Mouse (Mus musculus): ENCODE results near the gene B4gat1. TPM values are rescaled to one million over a fixed set of nuclear protein-coding genes. Genes with fewer than 3 reads are reported as not detected.

The B4gat1 gene
- 47.3 and 48.9 TPM in 2 replicates for polyA plus RNA-seq (2012; rRNA removed; ENCODE audit: low replicate concordance)

DNA sequence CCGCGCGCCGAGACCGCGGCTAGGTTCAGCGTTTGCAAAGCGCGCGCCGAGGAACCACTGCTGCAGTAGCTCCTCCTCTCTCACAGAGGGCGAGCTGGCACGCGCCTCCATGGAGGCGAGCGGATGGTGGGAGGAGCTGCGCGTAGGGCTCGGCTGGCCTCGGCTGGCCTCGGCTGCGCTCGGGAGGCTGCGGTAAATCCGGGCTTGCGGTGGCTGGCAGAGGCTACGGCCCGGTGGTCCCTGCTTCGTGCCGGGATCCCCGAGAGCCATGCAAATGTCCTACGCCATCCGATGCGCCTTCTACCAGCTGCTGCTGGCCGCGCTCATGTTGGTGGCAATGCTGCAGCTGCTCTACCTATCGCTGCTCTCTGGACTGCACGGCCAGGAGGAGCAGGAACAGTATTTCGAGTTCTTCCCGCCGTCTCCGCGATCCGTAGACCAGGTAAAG is at the start of gene B4gat1, which contains the start of gene AC124502.3:
Gene B4gat1, plus strand, starts transcription at position 118 of the 448 bp plus-strand sequence.
Gene AC124502.3, plus strand, starts transcription at position 183 of the 448 bp plus-strand sequence.

DNA sequence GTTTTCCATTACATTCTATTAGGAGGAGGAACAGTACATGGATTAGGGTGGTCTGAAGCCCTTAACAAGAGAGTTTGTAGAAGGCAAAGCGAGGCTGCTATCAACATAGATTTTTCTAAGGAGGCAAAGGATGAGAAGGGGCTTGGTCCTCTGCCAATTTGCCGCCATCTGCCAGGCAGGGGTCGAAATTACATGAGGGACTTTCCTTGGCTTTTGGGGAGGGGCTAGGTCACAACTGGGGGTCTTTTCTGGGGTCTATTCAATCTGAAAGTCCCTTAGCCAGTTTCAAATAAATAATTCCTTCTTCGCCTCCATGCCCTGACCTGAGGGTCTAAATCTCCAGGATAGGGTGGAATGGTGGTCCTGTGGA is 48.4 kb upstream of the B4gat1 start, which contains the start of gene Npas4:
Gene Npas4, minus strand, starts transcription at position 61 of the 370 bp plus-strand sequence.

DNA sequence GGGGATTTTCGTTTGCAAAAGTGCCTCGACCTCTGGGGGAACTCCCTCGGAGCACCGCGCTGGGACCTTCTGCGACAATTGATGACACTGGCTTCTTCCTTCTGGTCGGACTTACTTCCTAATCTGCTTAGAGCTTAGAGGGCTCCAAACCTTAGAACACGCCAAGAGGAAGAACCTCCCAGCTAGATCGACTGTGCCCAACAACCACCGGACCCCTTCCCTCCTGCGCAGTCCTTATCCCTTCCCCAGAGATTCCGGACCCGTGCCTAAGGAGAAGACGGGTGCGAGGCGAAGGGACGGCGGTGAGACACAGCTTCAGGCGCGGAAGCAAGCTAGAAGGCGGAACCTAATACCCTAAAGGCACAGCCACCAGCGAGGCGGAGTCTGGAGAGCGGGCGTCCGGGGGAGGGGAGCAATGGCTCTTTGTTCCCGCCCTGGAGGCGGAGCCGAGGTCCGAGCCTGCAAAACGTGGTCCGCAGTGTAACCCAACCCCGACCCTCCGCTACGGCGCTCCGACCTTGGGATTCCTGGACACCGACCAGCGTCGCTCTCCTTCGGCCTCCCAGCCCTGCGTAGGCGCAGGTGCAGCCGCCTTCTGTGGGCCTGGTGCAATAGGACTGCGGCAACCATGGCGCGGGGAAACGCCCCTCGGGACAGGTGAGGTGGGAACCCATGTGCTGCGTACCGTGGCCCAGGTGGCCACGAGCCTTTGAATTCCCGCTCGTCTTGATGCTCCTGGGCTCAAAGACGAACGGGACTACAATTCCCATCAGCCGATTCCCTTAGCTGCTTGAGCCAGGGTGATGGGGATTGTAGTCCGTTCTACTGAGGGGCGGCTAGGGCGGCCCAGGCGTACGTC is 14.8 kb upstream of the B4gat1 start, which contains the start of gene Slc29a2:
Gene Slc29a2, plus strand, starts transcription at position 240 of the 859 bp plus-strand sequence.

DNA sequence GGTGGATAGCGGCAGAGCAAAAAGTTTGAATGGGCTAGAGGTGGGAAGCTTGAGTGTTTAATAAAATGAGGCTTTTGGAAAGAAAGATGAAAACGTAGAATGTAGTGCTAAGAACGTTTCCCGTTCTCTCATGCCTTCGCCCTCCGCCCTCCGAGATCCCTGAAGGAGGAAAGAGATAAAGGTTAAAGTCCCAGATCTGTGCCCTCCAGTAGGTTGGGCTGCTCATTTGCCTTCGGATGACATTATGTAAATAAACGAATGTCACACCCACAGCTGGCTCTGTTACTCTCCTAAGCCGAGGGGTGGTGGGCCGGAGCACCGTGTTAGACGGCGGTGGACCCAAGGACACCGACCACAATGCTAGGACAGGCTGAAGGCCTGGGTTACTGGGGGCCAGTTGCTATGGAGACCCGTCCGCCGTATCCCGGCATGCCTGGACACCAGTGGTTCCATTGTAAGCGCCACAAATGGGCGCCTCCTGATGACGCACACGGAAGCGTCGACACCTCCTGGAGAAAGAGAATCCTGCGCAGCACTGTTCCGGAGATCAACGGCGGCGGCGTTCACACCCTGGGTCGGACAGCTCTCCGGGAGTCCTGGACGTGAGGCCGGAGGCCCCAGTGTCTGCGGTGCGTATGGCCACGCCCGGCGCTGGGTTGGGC is 2.4 kb downstream of the B4gat1 start, which contains the start of gene Brms1:
Gene Brms1, plus strand, starts transcription at position 493 of the 662 bp plus-strand sequence.

DNA sequence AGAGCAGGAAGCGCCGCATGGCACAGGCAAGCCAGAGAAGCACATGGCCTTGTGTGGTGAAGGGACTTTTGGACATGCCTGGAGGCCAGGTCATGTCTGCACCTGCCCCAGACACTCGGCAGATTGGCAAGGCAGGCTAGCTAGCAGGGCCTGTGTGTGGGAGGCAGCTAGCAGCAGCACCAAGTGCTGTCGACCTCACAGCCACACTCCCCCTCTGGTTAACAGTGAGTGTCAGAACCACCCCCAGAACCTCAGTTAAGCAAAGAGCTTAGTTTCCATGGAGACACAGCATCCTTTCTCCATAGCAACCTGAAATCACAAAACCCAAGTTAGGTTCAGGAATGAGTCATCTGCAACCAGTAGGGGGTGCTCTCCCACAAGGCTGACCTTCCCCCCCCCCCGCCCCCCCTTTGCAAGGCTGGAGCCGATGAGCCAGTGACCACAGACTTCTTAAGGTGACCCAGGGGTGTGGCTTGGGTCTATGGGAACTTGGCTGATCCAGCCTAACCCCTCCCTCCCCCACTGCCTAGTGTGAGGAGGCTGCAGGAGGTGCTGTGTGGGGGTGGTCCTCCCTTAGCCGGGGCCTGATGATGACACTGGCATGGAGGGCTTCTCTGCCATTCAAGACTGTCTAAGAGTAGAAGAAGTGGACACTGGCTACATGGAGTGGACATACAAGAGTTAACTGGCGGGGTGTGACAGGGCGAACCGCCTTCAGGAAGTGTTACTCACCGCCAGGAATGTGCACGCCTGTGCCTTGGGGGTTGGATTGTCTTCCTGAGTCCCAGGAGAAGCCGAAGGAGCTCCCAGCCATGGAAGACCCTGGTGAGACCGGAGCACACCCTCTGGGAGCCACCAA is 11.7 kb downstream of the B4gat1 start, which contains the start of gene Rin1:
Gene Rin1, plus strand, starts transcription at position 435 of the 859 bp plus-strand sequence.

DNA sequence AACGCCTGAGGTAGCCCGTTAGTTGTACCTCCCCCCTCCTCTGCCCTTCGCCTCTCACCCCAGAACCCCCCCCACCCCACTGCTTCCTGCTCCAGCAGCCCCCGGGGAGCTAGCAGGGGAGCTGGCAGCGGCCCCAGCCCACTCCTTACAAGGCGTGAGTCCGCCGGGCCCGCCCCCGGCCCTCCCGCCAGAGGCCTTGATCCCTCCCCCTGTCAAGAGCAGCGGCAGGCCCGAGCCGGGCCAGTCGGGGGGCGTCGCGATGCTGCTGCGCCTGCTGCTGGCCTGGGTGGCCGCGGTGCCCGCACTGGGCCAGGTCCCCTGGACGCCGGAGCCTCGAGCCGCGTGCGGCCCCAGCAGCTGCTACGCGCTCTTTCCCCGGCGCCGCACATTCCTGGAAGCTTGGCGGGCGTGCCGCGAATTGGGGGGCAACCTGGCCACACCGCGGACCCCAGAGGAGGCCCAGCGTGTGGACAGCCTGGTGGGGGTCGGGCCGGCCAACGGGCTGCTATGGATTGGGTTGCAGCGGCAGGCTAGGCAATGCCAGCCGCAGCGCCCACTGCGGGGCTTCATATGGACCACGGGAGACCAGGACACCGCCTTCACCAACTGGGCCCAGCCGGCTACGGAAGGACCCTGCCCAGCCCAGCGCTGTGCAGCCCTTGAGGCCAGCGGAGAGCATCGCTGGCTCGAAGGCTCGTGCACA is 29.4 kb downstream of the B4gat1 start, which contains the start of gene Cd248:
Gene Cd248, plus strand, starts transcription at position 212 of the 703 bp plus-strand sequence.

DNA sequence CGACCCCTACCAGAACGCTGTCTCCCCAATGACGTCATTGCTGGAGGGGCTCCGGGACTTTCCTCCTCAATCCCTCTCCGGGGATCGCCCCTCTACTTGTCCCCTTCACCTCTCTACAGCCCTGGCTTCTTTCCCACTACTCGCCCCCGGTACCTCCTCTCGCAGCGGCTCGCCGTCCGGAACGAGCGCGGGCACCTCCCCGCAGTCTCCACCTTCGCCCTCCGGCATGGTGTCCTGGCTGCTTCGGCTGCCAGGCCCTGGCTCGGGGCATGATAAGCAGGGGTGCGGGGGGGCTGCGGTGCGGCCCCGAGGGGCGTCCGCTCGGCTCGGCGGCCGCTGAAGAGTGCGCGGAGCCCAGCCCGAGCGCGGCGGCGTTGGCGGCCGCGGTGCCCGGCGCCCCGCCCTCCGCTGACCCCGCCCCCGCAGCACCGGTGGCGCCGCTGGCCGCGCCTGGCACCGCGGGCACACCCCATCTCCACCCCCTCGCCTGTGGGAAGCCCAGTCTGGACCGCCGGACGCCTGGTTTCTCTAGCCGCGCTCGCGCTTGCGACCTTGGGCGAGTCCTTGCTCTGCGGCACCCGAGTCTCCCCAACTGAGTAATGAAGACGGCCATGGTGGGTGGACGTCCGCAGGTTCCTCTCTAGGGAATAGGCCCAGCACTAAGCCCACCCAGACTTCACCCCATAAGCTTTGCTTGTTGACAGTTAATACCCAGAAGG is 46.7 kb downstream of the B4gat1 start, which contains the start of gene Tmem151a:
Gene Tmem151a, minus strand, starts transcription at position 387 of the 719 bp plus-strand sequence.

DNA sequence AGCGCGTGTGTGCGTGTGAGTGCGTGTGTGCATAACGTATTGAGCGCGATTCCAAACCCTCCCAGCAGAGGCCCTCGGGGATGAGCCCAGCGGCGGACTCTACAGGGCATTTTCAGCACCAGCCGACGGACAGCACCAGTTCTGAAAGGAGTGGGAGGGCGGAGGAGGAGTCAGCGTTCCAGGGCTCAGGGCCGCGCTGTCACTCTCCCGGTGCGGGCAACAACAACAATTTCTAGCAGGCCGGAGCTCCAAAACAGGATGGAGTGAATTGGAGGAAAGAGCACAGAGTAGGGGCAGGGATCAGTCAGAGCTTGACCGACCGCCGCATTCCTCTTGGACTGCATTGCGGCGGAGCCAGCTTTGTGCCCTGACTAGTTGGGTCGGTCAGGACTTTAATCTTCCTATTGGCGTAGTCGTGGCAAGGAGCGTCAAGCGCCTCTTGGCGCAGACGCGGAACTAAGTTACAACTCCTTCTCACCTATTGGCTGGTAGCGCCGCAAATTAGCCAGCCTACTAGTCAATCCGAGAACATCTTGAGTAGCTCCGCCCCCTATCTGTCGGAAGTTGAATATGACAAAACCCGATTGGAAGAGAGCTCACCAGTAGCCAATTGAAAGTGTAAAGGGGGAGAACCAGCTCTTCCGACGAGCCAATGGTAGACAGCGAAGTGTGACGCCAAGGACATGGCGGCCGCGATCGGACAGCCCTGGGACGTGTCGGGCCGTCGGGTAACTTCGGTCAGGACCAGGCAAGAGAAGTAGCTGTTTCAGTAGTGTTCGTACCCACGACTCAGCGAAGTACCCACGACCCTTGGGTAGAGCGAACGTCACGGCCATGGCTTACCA is 49.5 kb downstream of the B4gat1 start, which contains the start of gene Yif1a:
Gene Yif1a, plus strand, starts transcription at position 655 of the 845 bp plus-strand sequence.

Other genes with a start within 250 kb of the B4gat1 start
- 29.6 and 56.3 TPM in 2 replicates for gene Rbm4, start 244.9 kb upstream of the B4gat1 start, polyA plus RNA-seq (2012; rRNA removed; ENCODE audit: low replicate concordance)
- 11.3 and 18.0 TPM in 2 replicates for gene Gm21992, start 227.2 kb upstream of the B4gat1 start, polyA plus RNA-seq (2012; rRNA removed; ENCODE audit: low replicate concordance)
- 27.1 and 47.6 TPM in 2 replicates for gene Rbm14, start 227.2 kb upstream of the B4gat1 start, polyA plus RNA-seq (2012; rRNA removed; ENCODE audit: low replicate concordance)
- 46.5 and 55.3 TPM in 2 replicates for gene Ccs, start 199.5 kb upstream of the B4gat1 start, polyA plus RNA-seq (2012; rRNA removed; ENCODE audit: low replicate concordance)
- 0.13 and 0.16 TPM in 2 replicates for gene Ccdc87, start 199.5 kb upstream of the B4gat1 start, polyA plus RNA-seq (2012; rRNA removed; ENCODE audit: low replicate concordance)
- gene Ctsf, start 183.7 kb upstream of the B4gat1 start, polyA plus RNA-seq (2012; rRNA removed; ENCODE audit: low replicate concordance): 105 and 179 TPM in 2 replicates
- 1.5 and 1.6 TPM in 2 replicates for gene Actn3, start 160.9 kb upstream of the B4gat1 start, polyA plus RNA-seq (2012; rRNA removed; ENCODE audit: low replicate concordance)
- 28.3 and 28.8 TPM in 2 replicates for gene Zdhhc24, start 160.2 kb upstream of the B4gat1 start, polyA plus RNA-seq (2012; rRNA removed; ENCODE audit: low replicate concordance)
- gene Bbs1, start 132.2 kb upstream of the B4gat1 start, polyA plus RNA-seq (2012; rRNA removed; ENCODE audit: low replicate concordance): 4.1 and 7.4 TPM in 2 replicates
- 75.1 and 132 TPM in 2 replicates for gene Dpp3, start 110.5 kb upstream of the B4gat1 start, polyA plus RNA-seq (2012; rRNA removed; ENCODE audit: low replicate concordance)
- 5.9 and 11.0 TPM in 2 replicates for gene Peli3, start 95.7 kb upstream of the B4gat1 start, polyA plus RNA-seq (2012; rRNA removed; ENCODE audit: low replicate concordance)
- gene Mrpl11, start 76.7 kb upstream of the B4gat1 start, polyA plus RNA-seq (2012; rRNA removed; ENCODE audit: low replicate concordance): 32.2 and 40.6 TPM in 2 replicates
- 1.3 and 12.3 TPM in 2 replicates for gene Npas4, start 48.5 kb upstream of the B4gat1 start, polyA plus RNA-seq (2012; rRNA removed; ENCODE audit: low replicate concordance)
- gene Slc29a2, start 15.0 kb upstream of the B4gat1 start, polyA plus RNA-seq (2012; rRNA removed; ENCODE audit: low replicate concordance): 6.3 and 23.7 TPM in 2 replicates
- 0.40 and 0.49 TPM in 2 replicates for gene AC124502.3, start 65 bp downstream of the B4gat1 start, polyA plus RNA-seq (2012; rRNA removed; ENCODE audit: low replicate concordance)
- 30.7 and 31.8 TPM in 2 replicates for gene Brms1, start 2.5 kb downstream of the B4gat1 start, polyA plus RNA-seq (2012; rRNA removed; ENCODE audit: low replicate concordance)
- gene Rin1, start 11.7 kb downstream of the B4gat1 start, polyA plus RNA-seq (2012; rRNA removed; ENCODE audit: low replicate concordance): 7.9 and 14.8 TPM in 2 replicates
- 89.6 and 139 TPM in 2 replicates for gene Cd248, start 29.3 kb downstream of the B4gat1 start, polyA plus RNA-seq (2012; rRNA removed; ENCODE audit: low replicate concordance)
- 2.0 and 9.4 TPM in 2 replicates for gene Tmem151a, start 46.7 kb downstream of the B4gat1 start, polyA plus RNA-seq (2012; rRNA removed; ENCODE audit: low replicate concordance)
- 187 and 209 TPM in 2 replicates for gene Yif1a, start 49.7 kb downstream of the B4gat1 start, polyA plus RNA-seq (2012; rRNA removed; ENCODE audit: low replicate concordance)
- gene Cnih2, start 59.7 kb downstream of the B4gat1 start, polyA plus RNA-seq (2012; rRNA removed; ENCODE audit: low replicate concordance): 0.57 and 4.0 TPM in 2 replicates
- 251 and 376 TPM in 2 replicates for gene Rab1b, start 68.2 kb downstream of the B4gat1 start, polyA plus RNA-seq (2012; rRNA removed; ENCODE audit: low replicate concordance)
- 29.8 and 50.9 TPM in 2 replicates for gene Klc2, start 79.7 kb downstream of the B4gat1 start, polyA plus RNA-seq (2012; rRNA removed; ENCODE audit: low replicate concordance)
- 23.2 and 41.8 TPM in 2 replicates for gene Pacs1, start 234.3 kb downstream of the B4gat1 start, polyA plus RNA-seq (2012; rRNA removed; ENCODE audit: low replicate concordance)

All from subcutaneous adipose tissue, adult 2 months (tissue).